Mouse (Mus musculus): ENCODE results near the gene Lgi2.

Lgi2 gene

GRCm38 (mm10) chr5:52565813-52566531 is at the start of gene Lgi2:
TSS of gene Lgi2 (minus strand) at chr5:52566462.
- DNase-seq, result peak in 1 of 2 experiments; percentile 48

DNA sequence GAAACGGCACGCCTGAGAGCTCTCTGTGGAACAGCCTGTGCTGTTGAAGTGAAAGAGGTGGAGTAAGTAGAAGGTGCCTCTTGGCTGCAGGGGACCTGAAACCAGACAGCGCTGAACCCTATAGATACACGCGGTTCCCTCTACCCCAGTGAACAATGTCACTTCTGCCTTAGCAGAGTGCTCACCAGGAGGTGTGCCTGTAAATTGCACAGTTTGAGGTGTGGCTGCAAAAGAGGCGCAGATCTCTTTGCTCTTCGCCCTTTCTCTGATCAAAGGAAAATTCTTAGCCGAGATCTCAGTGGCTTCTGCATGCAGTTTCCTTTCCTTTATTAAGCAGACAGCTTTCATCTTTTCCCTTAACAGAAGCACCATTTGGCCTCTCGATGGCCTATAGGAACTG is 49.2 kb upstream of the Lgi2 start:
- DNase-seq, result no peak

DNA sequence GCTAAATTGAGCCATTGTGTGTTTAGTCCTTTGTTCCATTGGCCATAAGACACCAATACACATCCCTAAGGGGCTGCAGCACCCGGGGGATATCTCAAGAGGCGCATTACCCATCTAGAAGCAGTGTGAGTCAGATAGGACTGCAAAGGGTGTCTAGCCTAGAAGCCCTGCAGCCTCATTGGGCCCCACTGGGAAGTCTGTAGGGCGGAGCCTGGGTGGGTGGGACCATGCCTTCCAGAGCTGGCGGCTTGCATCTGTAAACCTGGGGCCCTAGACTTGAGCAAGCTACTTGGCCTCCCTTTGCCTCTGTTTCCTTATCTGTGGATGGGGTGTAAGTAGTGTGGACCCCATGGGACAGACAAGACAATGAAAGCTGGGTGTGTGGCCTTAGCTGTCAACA is 48.4 kb upstream of the Lgi2 start:
- no peak for DNase-seq

GRCm38 (mm10) chr5:52612776-52613175 is 46.5 kb upstream of the Lgi2 start:
- no peak for DNase-seq

- no peak for DNase-seq
These were observed 45.1 kb upstream of the Lgi2 start for GRCm38 (mm10) chr5:52611315-52611895.

DNA sequence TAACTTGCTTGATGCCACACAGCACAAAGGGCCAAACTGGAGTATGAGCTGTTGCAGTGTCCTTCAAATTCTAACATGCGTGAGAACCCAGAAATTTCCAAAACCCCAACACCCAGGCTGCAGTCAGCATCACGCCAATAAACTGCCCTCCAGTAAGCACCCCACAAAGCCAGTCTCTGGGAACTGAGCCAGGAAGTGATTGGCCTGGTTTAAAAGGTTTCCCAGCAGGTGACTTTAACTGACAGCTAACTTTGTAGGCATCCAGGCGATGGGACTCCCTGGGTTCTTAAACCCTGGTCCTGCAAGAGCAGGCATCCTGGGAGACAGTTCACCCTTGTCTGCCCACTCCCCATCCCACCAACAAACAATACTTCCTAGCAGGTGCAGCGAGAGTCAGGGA is 44.0 kb upstream of the Lgi2 start:
- no peak for DNase-seq

- DNase-seq, result no peak
These were observed 43.4 kb upstream of the Lgi2 start for GRCm38 (mm10) chr5:52609672-52610071.

- no peak for DNase-seq
These were observed 38.4 kb upstream of the Lgi2 start for GRCm38 (mm10) chr5:52604582-52605041.

DNA sequence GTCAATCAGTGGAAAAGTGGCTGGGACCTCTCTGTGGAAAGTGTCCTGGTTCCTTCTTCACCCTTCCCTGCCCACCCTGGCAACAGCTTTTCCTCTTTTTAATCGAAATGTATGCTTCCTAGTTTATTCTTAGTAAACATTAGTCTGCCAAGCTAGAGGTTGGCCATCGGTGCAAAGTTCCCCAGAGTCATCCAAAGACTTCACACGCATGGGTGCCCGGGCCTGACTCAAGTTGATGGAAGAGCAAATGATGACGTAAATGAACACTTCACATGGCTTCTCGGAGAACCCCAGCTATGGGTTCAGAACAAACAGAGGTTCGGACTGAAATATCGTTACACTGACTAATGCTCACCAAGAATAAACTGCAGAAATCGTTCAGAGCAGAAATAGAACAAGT is 24.4 kb upstream of the Lgi2 start:
- peak; percentile 69 to 78 for DNase-seq

DNA sequence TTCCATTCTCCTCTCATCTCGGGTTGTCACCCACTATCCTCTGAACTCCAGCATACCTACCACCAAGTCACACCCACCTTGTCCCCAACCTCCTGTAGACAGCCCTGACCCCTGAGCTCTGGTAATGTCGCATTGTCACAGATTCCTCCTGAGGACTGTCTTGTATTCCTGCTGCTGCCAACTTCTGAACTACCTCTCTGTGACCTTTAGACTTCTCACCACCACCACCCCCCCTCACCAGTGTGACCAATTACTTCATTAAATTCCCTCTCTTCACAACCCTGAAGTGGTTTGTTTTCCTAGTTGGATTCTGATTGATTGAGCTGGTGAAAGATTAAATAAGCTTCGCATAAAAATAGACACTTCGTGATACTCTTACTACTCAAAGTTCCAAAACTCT is 22.4 kb upstream of the Lgi2 start:
- DNase-seq, result peak; percentile 70 to 73

DNA sequence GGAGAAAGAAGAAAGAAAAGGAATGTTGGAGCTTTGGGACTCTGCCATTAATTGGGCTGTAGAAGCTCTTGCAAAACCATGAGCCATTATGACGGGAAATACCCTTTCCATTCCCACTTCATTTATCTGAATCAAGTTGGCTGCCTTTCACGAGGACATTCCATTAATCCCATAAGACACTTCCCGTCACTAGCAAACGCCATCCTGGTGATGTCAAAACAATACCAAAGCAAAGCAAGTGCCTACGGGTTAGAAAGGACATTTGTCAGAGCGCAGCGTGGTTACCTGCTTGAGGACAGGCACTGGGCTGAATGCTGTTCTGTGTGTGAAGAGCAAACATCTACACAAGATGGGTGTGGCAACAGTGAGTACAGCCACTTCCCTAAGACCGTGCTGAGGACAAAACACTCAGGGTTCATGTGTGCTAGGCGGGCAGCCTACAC is 21.1 kb upstream of the Lgi2 start:
- no peak for DNase-seq

- DNase-seq, result no peak
These were observed 6.3 kb upstream of the Lgi2 start for GRCm38 (mm10) chr5:52572572-52572971.

- DNase-seq, result no peak
These were observed 4.5 kb upstream of the Lgi2 start for GRCm38 (mm10) chr5:52570746-52571145.

DNA sequence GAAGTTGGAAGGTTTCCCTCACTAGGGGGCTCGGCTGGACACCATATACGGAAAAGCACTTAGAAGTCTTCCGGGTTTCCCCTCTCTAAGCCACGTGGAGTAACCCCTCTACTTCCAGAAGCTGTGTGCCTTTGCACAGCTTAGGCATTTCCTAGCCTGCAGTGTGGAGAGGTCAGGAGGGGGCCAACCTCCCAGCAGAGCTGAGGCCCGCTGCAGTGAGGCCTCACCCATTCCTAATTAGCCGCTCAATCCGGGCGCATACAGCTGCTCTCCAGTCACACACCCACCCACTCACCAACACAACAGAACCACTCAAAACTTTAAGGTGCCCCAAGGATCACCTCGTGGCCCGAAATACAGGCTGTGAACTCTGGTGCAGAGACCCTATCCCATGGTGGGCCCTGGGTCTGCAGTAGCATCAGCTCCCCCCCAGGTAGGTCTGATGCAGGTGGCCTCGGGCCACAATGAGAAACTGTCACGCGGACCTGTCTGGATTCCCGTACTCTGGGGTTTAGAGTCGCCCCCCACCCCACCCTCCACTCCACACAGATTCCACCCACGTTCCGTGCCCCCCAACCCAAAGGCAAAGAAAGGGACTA is 949 bp downstream of the Lgi2 start:
- DNase-seq, result no peak

GRCm38 (mm10) chr5:52564351-52564750 is 1.9 kb downstream of the Lgi2 start:
- DNase-seq, result no peak

GRCm38 (mm10) chr5:52560240-52560639 is 6.0 kb downstream of the Lgi2 start:
- DNase-seq, result no peak

DNA sequence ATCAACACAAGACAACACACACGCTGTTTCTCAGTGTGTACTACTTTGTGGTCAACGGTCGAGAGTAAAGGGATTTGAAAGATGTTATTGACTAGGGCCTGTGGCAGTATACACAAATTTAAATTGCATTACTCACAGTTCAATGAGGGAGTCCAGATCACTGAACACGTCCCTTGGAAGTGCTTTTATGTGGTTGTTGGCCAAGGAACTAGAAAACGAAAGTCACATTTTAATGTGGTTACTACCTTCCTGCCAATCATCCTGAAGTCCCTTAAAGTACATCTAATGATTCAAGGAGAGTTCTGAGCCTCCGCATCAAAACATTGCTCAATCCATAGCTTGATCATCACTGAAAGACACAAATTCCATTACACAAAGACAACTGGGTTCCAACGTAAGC is 10.7 kb downstream of the Lgi2 start:
- no peak for DNase-seq

DNA sequence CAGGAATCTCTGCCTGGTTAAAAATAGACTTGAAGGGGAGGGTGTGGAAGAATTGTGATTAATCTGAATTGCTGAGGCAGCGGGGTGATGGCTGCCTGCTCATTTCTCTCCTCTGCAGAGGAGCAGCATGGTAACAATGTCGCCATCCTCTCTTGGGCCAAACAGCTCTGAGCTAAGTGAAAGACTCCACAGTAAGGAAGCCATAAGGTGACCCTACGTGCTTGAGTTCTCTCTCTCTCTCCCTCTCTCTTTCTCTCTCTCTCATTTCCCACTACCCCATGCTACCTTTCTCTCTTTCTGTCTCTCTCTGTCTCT is 15.0 kb downstream of the Lgi2 start:
- DNase-seq, result no peak

DNA sequence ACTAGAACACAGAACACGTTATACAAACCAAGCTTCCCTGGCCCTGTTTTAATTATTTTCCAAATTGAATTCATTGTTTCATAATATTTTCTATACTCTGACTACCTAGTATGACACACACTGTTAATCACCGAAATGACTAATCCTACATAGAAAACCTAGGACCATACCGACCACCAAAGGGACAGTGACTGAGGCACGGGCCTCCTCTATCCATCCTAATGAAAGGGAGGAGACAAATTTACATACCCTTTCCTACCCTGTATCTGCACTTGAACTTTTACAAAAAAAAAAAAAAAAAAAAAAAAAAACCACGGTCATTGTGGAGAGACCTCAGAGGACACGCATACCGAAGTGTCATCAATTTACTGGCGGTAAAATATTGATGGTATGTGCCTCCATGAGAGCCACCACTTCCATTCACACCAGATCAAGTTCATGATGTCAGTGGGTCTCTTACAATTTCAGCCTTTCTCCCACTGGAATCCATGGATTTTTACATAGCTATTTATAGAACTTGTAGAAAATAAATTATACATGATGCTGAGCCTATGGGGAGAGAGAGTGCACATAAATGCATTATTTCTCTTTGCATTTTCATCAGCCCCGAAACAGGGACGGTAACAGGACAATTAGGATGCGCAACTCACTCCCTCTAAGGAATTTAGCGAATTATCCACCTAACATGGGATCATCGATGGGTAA is 15.5 kb downstream of the Lgi2 start:
- no peak for DNase-seq

DNA sequence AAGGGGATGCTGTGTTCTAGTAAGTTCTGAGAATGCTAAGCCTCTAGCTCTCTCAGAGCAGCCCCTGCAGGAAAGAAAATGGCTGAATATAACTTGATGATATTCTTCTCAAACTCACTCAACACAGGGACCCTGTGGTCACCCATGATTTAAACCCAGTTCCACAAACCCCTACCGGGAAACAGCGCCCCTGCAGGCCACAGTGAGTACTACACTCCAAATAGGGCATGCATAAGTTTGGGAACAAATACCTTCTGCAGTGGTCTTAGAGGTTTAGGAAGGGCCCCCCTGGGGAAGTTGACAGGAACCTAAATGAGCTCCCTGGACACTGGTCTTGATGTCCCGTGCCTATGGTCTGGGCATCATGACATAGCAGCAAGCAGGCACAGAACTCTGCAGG is 19.3 kb downstream of the Lgi2 start:
- DNase-seq, result peak in 1 of 2 experiments; percentile 48

DNA sequence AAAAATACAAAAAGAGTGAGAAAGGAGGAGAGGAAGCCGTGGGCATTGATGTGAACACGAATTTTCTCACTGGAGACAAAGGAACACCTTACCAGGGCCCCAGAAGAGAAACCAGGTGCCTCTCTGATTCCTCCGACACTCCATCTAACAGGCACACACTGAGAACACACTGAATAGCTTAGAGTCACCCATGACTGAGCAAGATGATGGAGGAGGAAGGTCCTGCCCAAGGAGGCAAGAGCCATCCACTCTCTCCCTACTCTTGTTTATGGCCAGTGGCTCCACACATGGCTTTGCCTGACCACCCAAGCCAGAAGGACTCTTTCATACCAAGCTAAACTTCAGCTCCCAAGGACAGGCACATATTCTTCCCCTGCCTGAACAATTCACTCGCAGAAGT is 22.5 kb downstream of the Lgi2 start:
- DNase-seq, result no peak

DNA sequence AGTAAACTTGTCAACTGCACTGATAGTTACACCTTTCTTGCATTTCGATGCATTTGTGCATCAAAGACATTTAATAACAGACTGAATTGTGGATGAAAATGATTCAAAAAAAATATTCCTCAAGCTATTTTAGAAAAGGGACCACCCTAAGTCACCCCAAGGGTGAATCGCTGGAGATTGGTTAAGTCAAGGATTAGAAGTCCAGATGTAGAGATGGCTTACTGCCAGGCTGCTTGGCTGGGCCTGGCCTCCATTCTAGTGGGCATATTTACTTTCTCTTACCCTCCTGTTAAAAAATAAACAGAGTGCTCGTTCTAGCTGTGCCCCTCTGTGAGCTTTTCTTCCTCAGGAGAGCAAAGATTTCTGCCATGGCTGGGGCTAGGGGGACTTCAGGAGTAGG is 26.1 kb downstream of the Lgi2 start:
- no peak for DNase-seq

DNA sequence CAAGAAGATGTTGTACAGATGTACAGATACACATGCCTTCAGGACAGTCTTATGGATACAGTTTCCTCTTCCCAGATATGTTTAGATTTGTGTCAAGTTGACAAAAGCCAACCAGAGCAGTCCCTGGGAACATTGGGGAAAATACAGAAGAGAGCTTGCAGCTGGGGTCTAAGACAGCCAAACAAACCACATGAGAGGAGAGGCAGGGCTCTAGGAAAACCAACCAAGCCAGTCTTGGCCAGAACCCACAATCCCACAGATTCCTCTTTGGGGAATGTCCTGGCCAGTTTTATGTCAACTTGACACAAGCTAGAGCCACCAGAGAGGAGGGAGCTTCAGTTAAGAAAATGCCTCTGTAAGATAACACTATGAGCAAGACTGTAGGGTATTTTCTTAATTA is 26.8 kb downstream of the Lgi2 start:
- no peak for DNase-seq

GRCm38 (mm10) chr5:52537024-52537423 is 29.2 kb downstream of the Lgi2 start:
- DNase-seq, result peak; percentile 78 to 82
